Mouse (Mus musculus) olfactory bulb, adult 2 months (tissue): Measurements from ENCODE around the gene Theg.

Experiments used
- CTCF ChIP-seq: fragments of 200-500 bp; IDR thresholded peaks from 2 replicates; pipeline ENCODE4 v1.5.1; 2012; ENCODE audit warnings: low read depth, mild to moderate bottlenecking, low read length, moderate library complexity; ENCODE audit not compliant: insufficient read depth
- POLR2A ChIP-seq: fragments of 200-500 bp; IDR thresholded peaks from 2 replicates; pipeline ENCODE4 v1.6.1; 2012; ENCODE audit warnings: mild to moderate bottlenecking, low read depth, low read length, moderate library complexity; ENCODE audit not compliant: insufficient read depth

GRCm38 (mm10) chr10:79611296-79611695, 24.2 kb upstream of the Theg start:
- TF ChIP-seq CTCF: no peak
- TF ChIP-seq POLR2A: no peak
